Mouse (Mus musculus) heart, adult 2 months (tissue): Measurements from ENCODE around the gene Pank1. TPM values are rescaled to one million over a fixed set of nuclear protein-coding genes. Genes with fewer than 3 reads are reported as not detected.

Source experiments
- DNase-seq, 2 experiments: peaks; one replicate each; pipeline ENCODE4 v3.0.0; 2021
- H3K27ac ChIP-seq: fragments of 200-600 bp; 2 replicates; pipeline ENCODE4 v1.8.1; 2022
- H3K27me3 ChIP-seq: fragments of 200-500 bp; 2 replicates; pipeline ENCODE4 v1.6.1; 2012; ENCODE audit warnings: mild to moderate bottlenecking, low read length, inconsistent platforms, mixed read lengths; ENCODE audit not compliant: control insufficient read depth, insufficient read depth
- H3K36me3 ChIP-seq: fragments of 200-500 bp; 2 replicates; pipeline ENCODE4 v1.6.1; 2012; ENCODE audit warnings: low read length, inconsistent platforms; ENCODE audit not compliant: control insufficient read depth, insufficient read depth
- H3K4me1 ChIP-seq: fragments of 200-500 bp; 2 replicates; pipeline ENCODE4 v1.6.1; 2011; ENCODE audit warnings: low read length; ENCODE audit not compliant: control insufficient read depth, insufficient read depth
- H3K4me3 ChIP-seq: fragments of 200-600 bp; 2 replicates; pipeline ENCODE4 v1.8.1; 2022
- H3K79me2 ChIP-seq: fragments of 200-500 bp; replicated peaks from 2 replicates; pipeline ENCODE4 v1.6.1; 2012; ENCODE audit warnings: mild to moderate bottlenecking, inconsistent platforms, low read length, moderate library complexity, mixed read lengths; ENCODE audit not compliant: control insufficient read depth, insufficient read depth
- H3K9ac ChIP-seq: fragments of 200-500 bp; 2 replicates; pipeline ENCODE4 v1.6.1; 2012; ENCODE audit warnings: low read depth, mild to moderate bottlenecking, control low read depth, inconsistent platforms, low read length, mixed read lengths
- CTCF ChIP-seq: fragments of 200-600 bp; IDR thresholded peaks from 2 replicates; pipeline ENCODE4 v1.8.1; 2022; ENCODE audit warnings: antibody characterized with exemption, mild to moderate bottlenecking, moderate library complexity
- EP300 ChIP-seq: fragments of 200-500 bp; IDR thresholded peaks from 2 replicates; pipeline ENCODE4 v1.6.1; 2011; ENCODE audit warnings: low read depth, low read length, control low read depth; ENCODE audit not compliant: insufficient read depth
- POLR2A ChIP-seq: fragments of 200-500 bp; IDR thresholded peaks from 2 replicates; pipeline ENCODE4 v1.6.1; 2011; ENCODE audit warnings: mild to moderate bottlenecking, low read depth, low read length, control low read depth; ENCODE audit not compliant: insufficient read depth
- WGBS: fragments of 180-500 bp; shearing (Covaris S2); methylation state at CpG from one replicate; pipeline ENCODE4 v1.1.7; 2018; 5-methylcytosine and 5-hydroxymethylcytosine counted together
- intact Hi-C: fragments of 180-260 bp; cut with DNase I; formaldehyde crosslinking; loops from one replicate; pipeline ENCODE4 v1.15.1; 2025
- polyA plus RNA-seq: library from polyadenylated mRNA; depleted of rRNA; stranded (reverse); fragments of >200 nt; gene quantifications from 2 replicates; pipeline ENCODE4 v1.2.3, GENCODE M21; 2012
- total RNA-seq, 2 experiments: library from RNA; stranded (reverse); gene quantifications; 2 replicates each; pipeline ENCODE4 v1.2.3; 2021

Pank1 gene
- total and polyA plus RNA-seq, 3 experiments, result 6.5 to 48.3 (median 38.1) TPM

GRCm38 (mm10) chr19:34827444-34827843 lies 51.8 kb downstream of the Pank1 start:
- Histone ChIP-seq H3K9ac (no peak overlapping the region), H3K27me3 (no peaks in the 10 kb centered on the region), H3K4me1 (no peaks in the 10 kb centered on the region), H3K79me2 (no peaks in the 10 kb centered on the region), H3K27ac (no peak overlapping the region), H3K36me3 (no peaks in the 10 kb centered on the region; the same call in 1 of the 2 replicates), H3K4me3 (no peak overlapping the region)
- DNase-seq, result no peak
- 64% methylated on average over 6 of the region's 6 CpGs for WGBS
- intact Hi-C loops, result loop anchor here (2.0 kb wide), 1 partner anchor 93 kb away; no protein-coding TSS in a partner anchor
- TF ChIP-seq POLR2A (no peak), EP300 (no peak), CTCF (no peak)

- intact Hi-C loops, result loop anchor here (1.0 to 2.0 kb wide), 2 partner anchors 52 to 95 kb away; no protein-coding TSS in a partner anchor
- TF ChIP-seq CTCF (peak; percentile 78), EP300 (no peak)
- peak; percentile 28 to 37 for DNase-seq
- Histone ChIP-seq H3K9ac (no peak overlapping the region), H3K4me3 (no peak overlapping the region), H3K36me3 (peaks cover 2% of the 10 kb centered on the region), H3K27ac (no peak overlapping the region), H3K4me1 (no peaks in the 10 kb centered on the region), H3K27me3 (no peaks in the 10 kb centered on the region), H3K79me2 (no peaks in the 10 kb centered on the region)
- 63% methylated on average over 13 of the region's 13 CpGs for WGBS
Observed at GRCm38 (mm10) chr19:34825946-34826655, 53.2 kb downstream of the Pank1 start.

GRCm38 (mm10) chr19:34819577-34820170 lies 59.6 kb downstream of the Pank1 start:
- Histone ChIP-seq H3K9ac (no peak overlapping the region), H3K4me3 (no peak overlapping the region), H3K27me3 (no peaks in the 10 kb centered on the region), H3K27ac (no peak overlapping the region), H3K4me1 (no peaks in the 10 kb centered on the region; the same call in 1 of the 2 replicates), H3K36me3 (peaks cover 4% of the 10 kb centered on the region), H3K79me2 (no peaks in the 10 kb centered on the region)
- no peak for DNase-seq
- WGBS, result 92% methylated on average over 5 of the region's 5 CpGs
- intact Hi-C loops, result no loop called here
- TF ChIP-seq CTCF (no peak), EP300 (no peak), POLR2A (no peak)

- 88% methylated on average over 4 of the region's 4 CpGs for WGBS
- intact Hi-C loops, result no loop called here
- TF ChIP-seq POLR2A (no peak), CTCF (no peak), EP300 (no peak)
Observed at GRCm38 (mm10) chr19:34815371-34815770, 63.9 kb downstream of the Pank1 start.

GRCm38 (mm10) chr19:34814696-34815095 lies 64.6 kb downstream of the Pank1 start:
- DNase-seq, result no peak
- no peak overlapping the region for H3K27ac ChIP-seq
- TF ChIP-seq CTCF, result no peak
- no peaks in the 10 kb centered on the region for H3K4me1 ChIP-seq
- no peak overlapping the region for H3K4me3 ChIP-seq
- WGBS, result 72% methylated on average over 4 of the region's 4 CpGs
- H3K79me2 ChIP-seq, result no peaks in the 10 kb centered on the region
- no peak overlapping the region for H3K9ac ChIP-seq
- H3K36me3 ChIP-seq, result no peaks in the 10 kb centered on the region; the same call in 1 of the 2 replicates
- intact Hi-C loops, result no loop called here
- H3K27me3 ChIP-seq, result no peaks in the 10 kb centered on the region

More at GRCm38 (mm10) chr19:34815371-34815770, 63.9 kb downstream of the Pank1 start:
- Histone ChIP-seq H3K36me3 (no peaks in the 10 kb centered on the region; the same call in 1 of the 2 replicates), H3K4me1 (no peaks in the 10 kb centered on the region; the same call in 1 of the 2 replicates), H3K9ac (no peak overlapping the region), H3K27me3 (no peaks in the 10 kb centered on the region), H3K27ac (no peak overlapping the region), H3K4me3 (no peak overlapping the region), H3K79me2 (no peaks in the 10 kb centered on the region)
- no peak for DNase-seq

- intact Hi-C loops, result no loop called here
- 91% methylated on average over 6 of the region's 6 CpGs for WGBS
Observed at GRCm38 (mm10) chr19:34813961-34814360, 65.3 kb downstream of the Pank1 start.

More at GRCm38 (mm10) chr19:34813961-34814360, 65.3 kb downstream of the Pank1 start:
- H3K4me3 ChIP-seq, result no peak overlapping the region
- no peak for DNase-seq
- no peaks in the 10 kb centered on the region for H3K79me2 ChIP-seq
- TF ChIP-seq CTCF (no peak), POLR2A (no peak), EP300 (no peak)
- no peaks in the 10 kb centered on the region for H3K36me3 ChIP-seq
- H3K27ac ChIP-seq, result no peak overlapping the region
- no peaks in the 10 kb centered on the region for H3K4me1 ChIP-seq
- no peak overlapping the region for H3K9ac ChIP-seq
- no peaks in the 10 kb centered on the region for H3K27me3 ChIP-seq
